ENCODE assay signal across 8 mouse cellular contexts in the genomic region with DNA sequence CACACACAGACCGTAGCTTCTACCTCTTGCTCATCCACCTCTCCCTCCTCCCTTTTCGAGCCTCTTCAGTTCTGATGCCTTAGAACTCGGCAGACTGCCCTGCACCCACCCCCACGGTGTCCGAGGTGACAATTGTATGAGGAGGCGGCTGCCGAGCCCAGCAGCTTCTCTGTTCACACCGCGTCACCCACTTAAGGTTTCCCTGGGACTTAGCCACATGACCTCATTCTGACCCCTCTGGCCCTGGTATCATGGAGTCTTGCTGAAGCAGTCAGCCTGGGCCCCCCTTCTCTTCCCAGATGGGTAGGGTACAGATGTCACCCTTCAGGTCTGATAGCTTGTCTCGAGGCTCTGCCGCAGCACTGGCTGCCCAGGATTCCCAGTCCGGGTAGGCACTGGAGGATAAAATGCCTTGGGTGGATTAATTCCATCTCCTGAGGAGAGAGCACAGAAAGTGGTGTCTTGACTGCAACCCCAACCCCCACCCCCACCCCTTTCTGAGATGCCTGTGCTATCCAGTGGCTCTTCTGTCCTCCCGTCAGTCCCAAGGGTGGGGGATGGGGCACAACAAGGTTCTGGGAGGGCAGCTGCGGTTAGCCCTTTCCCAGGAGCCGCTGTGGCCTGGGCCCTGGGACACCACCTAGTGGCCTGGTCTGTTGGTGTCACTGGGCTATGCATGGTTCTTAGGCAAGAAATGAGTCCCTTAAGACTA. TPM values are rescaled to one million over a fixed set of nuclear protein-coding genes. Genes with fewer than 3 reads are reported as not detected.
DNase-seq lines count a peak whose midpoint lies in the region; ATAC-seq lines count a peak whose summit lies in the region.

No protein-coding gene starts in this region.

- ATAC-seq in hindbrain, embryonic 15.5 days (ENCODE audit: low FRiP score, low read depth) = peak; percentile 66

- H3K9me3 ChIP-seq in hindbrain, embryonic 15.5 days = no peaks in the 10 kb centered on the region

- peak overlapping the region; percentile 85 for H3K4me2 ChIP-seq in hindbrain, embryonic 15.5 days

- peak; percentile 97 for DNase-seq in Muller cell, postnatal 12 days (ENCODE audit: inconsistent ontology term)
- peak; percentile 95 for DNase-seq in cerebellum, adult 9-11 months
- DNase-seq in frontal cortex, postnatal 36 days (ENCODE audit: low spot score in 2 of 2) = peak; percentile 76 to 77
- peak; percentile 79 to 83 for DNase-seq in left cerebral cortex, adult 18-20 months (ENCODE audit: low spot score in 2 of 2)
- peak; percentile 96 for DNase-seq in lung, postnatal 36 days
- DNase-seq in retina, adult 2 months (ENCODE audit: low read depth, low spot score) = peak; percentile 78
- peak; percentile 77 for DNase-seq in thymus, postnatal 14 days

- H3K36me3 ChIP-seq in hindbrain, embryonic 15.5 days = no peaks in the 10 kb centered on the region

- peaks cover 58% of the 10 kb centered on the region for H3K4me1 ChIP-seq in hindbrain, embryonic 15.5 days (replicated peaks)

- H3K9ac ChIP-seq in hindbrain, embryonic 15.5 days = peak overlapping the region; percentile 24

- no peaks in the 10 kb centered on the region for H3K27me3 ChIP-seq in hindbrain, embryonic 15.5 days

- 3% methylated on average over 15 of the region's 15 CpGs for WGBS in hindbrain, embryonic 15.5 days

- peak overlapping the region; percentile 93 for H3K27ac ChIP-seq in hindbrain, embryonic 15.5 days (replicated peaks)

- H3K4me3 ChIP-seq in hindbrain, embryonic 15.5 days = peak overlapping the region; percentile 46

RNA-seq across cellular contexts. Expression of gene Mrps23, which starts 42.4 kb away (rescaled TPM):
- 60.3 and 61.7 TPM in 2 replicates for polyA plus RNA-seq in hindbrain, embryonic 15.5 days (2015; fragmentation: Nextera tagmentation; extraction: Ambion mirVana)
- 10 to 100 TPM; 64.4 to 71.4 TPM for total RNA-seq in left cerebral cortex, adult 18-20 months (2021)

Comparison
In these comparisons a context has a peak if more than half of its experiments do, and no peak if none do; other contexts are left out.
1. Peak in every context shown above with its lines: DNase-seq, ATAC-seq, H3K4me3 ChIP-seq and H3K27ac ChIP-seq.